Mouse (Mus musculus): ENCODE measurements around the gene Olfr847.

Gene Olfr847

GRCm38 (mm10) chr9:19378569-19378968 is at the start of gene Olfr847:
Olfr847 (minus strand) TSS chr9:19378669.
- DNase-seq (ENCODE audit: low spot score in 2 of 2), result no peak

DNA sequence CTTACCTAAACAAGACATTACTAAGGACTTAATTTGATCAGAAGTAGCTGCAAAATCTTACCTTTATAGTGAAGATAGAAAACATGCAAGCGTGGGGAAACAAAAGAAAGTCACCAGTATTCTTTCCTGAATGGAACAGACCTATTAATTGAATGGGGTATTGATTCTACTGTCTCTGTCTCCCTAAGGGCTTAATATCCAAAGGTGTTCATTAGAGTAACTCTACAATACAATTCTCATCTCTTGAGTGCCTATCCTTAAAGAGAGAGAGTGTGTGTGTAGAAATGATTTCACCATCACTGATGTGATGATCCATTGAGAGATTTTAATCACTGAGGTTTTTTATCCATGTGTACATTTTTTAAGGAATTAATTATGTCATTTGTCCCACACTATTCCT is 14.6 kb downstream of the Olfr847 start, which contains the start of gene Olfr846:
TSS of gene Olfr846 (minus strand) at position 101 of the 400 bp plus-strand sequence.
- DNase-seq (ENCODE audit: low spot score in 2 of 2), result no peak

GRCm38 (mm10) chr9:19336157-19336556 is 42.3 kb downstream of the Olfr847 start, which contains the start of gene Olfr845:
Olfr845 (plus strand) TSS chr9:19336457.
- DNase-seq (ENCODE audit: low spot score in 2 of 2), result no peak
